Mouse (Mus musculus): Measurements from ENCODE around the gene Prph2. TPM values are rescaled to one million over a fixed set of nuclear protein-coding genes. Genes with fewer than 3 reads are reported as not detected.

Prph2 gene
- polyA plus RNA-seq, 1 experiment from 2014 or later = not detected

Other genes starting within 250 kb of the Prph2 start
- gene Rrp36, start 236.1 kb upstream of the Prph2 start, polyA plus RNA-seq (2015; fragmentation: Nextera tagmentation; extraction: Ambion mirVana) = 67.6 and 73.9 TPM in 2 replicates
- 157 and 162 TPM in 2 replicates for gene Mea1, start 231.7 kb upstream of the Prph2 start, polyA plus RNA-seq (2015; fragmentation: Nextera tagmentation; extraction: Ambion mirVana)
- gene Klhdc3, start 229.5 kb upstream of the Prph2 start, polyA plus RNA-seq (2015; fragmentation: Nextera tagmentation; extraction: Ambion mirVana) = 127 and 135 TPM in 2 replicates
- gene Ppp2r5d, start 205.3 kb upstream of the Prph2 start, polyA plus RNA-seq (2015; fragmentation: Nextera tagmentation; extraction: Ambion mirVana) = 94.0 and 103 TPM in 2 replicates
- gene Pex6, start 199.0 kb upstream of the Prph2 start, polyA plus RNA-seq (2015; fragmentation: Nextera tagmentation; extraction: Ambion mirVana) = 26.8 and 27.0 TPM in 2 replicates
- 0.46 and 0.57 TPM in 2 replicates for gene Gnmt, start 181.3 kb upstream of the Prph2 start, polyA plus RNA-seq (2015; fragmentation: Nextera tagmentation; extraction: Ambion mirVana)
- gene Cnpy3, start 158.2 kb upstream of the Prph2 start, polyA plus RNA-seq (2015; fragmentation: Nextera tagmentation; extraction: Ambion mirVana) = 66.8 and 67.7 TPM in 2 replicates
- 0.29 and 0.33 TPM in 2 replicates for gene Ptcra, start 146.7 kb upstream of the Prph2 start, polyA plus RNA-seq (2015; fragmentation: Nextera tagmentation; extraction: Ambion mirVana)
- gene 2310039H08Rik, start 137.8 kb upstream of the Prph2 start, polyA plus RNA-seq (2015; fragmentation: Nextera tagmentation; extraction: Ambion mirVana) = 70.5 and 75.2 TPM in 2 replicates
- gene Rpl7l1, start 127.8 kb upstream of the Prph2 start, polyA plus RNA-seq (2015; fragmentation: Nextera tagmentation; extraction: Ambion mirVana) = 175 and 176 TPM in 2 replicates
- gene Bicral, start 52.0 kb upstream of the Prph2 start, polyA plus RNA-seq (2015; fragmentation: Nextera tagmentation; extraction: Ambion mirVana) = 3.9 and 4.6 TPM in 2 replicates
- gene Tbcc, start 19.8 kb upstream of the Prph2 start, polyA plus RNA-seq (2015; fragmentation: Nextera tagmentation; extraction: Ambion mirVana) = 57.8 and 58.0 TPM in 2 replicates
- gene Ubr2, start 100.1 kb downstream of the Prph2 start, polyA plus RNA-seq (2015; fragmentation: Nextera tagmentation; extraction: Ambion mirVana) = 15.9 and 18.0 TPM in 2 replicates